Mouse (Mus musculus) intestine, postnatal 0 days (tissue): ENCODE results near the gene Dnaic1. TPM values are rescaled to one million over a fixed set of nuclear protein-coding genes. Genes with fewer than 3 reads are reported as not detected.
A peak's percentile ranks its signal among the peaks of the same experiment; 100 is the strongest.

ENCODE experiments used
- ATAC-seq: fragments of 200-750 bp; cut with Nextera tagmentation; 2 replicates; pipeline ENCODE4 v1.8.0; 2017; ENCODE audit warnings: mild to moderate bottlenecking, moderate TSS enrichment, moderate library complexity
- H3K27ac ChIP-seq: fragments of 300-500 bp; sonication (generic); 2 replicates; pipeline ENCODE4 v1.5.1; 2014; ENCODE audit warnings: mild to moderate bottlenecking, low read depth, low read length, moderate library complexity
- H3K27me3 ChIP-seq: fragments of 300-500 bp; sonication (generic); replicated peaks from 2 replicates; pipeline ENCODE4 v1.6.1; 2014; ENCODE audit warnings: low read length, mixed read lengths; ENCODE audit not compliant: control insufficient read depth, insufficient read depth
- H3K36me3 ChIP-seq: fragments of 300-500 bp; sonication (generic); 2 replicates; pipeline ENCODE4 v1.6.1; 2014; ENCODE audit warnings: mild to moderate bottlenecking, moderate library complexity; ENCODE audit not compliant: control insufficient read depth, insufficient read depth
- H3K4me1 ChIP-seq: fragments of 300-500 bp; sonication (generic); replicated peaks from 2 replicates; pipeline ENCODE4 v1.6.1; 2014; ENCODE audit warnings: antibody characterized with exemption, low read length, mixed read lengths; ENCODE audit not compliant: control insufficient read depth, insufficient read depth
- H3K4me2 ChIP-seq: fragments of 300-500 bp; sonication (generic); replicated peaks from 2 replicates; pipeline ENCODE4 v1.6.1; 2014; ENCODE audit warnings: low read depth, mild to moderate bottlenecking, moderate library complexity
- H3K4me3 ChIP-seq: fragments of 300-500 bp; sonication (generic); 2 replicates; pipeline ENCODE4 v1.5.1; 2014; ENCODE audit warnings: low read depth, low read length
- H3K9ac ChIP-seq: fragments of 300-500 bp; sonication (generic); 2 replicates; pipeline ENCODE4 v1.6.1; 2014; ENCODE audit warnings: mild to moderate bottlenecking, low read depth, low read length
- H3K9me3 ChIP-seq: fragments of 300-500 bp; sonication (generic); 2 replicates; pipeline ENCODE4 v1.6.1; 2016; ENCODE audit warnings: mixed run types; ENCODE audit not compliant: control insufficient read depth
- CTCF ChIP-seq: sonication (generic); IDR thresholded peaks from 2 replicates; pipeline ENCODE4 v1.5.1; 2016; ENCODE audit warnings: low read depth, mild to moderate bottlenecking, control low read depth, antibody characterized with exemption, moderate library complexity
- WGBS: fragments of 180-500 bp; shearing (Covaris S2); extraction: QIAGEN DNeasy Blood & Tissue Kit; methylation state at CpG from one replicate; pipeline ENCODE4 v1.1.7; 2014; 5-methylcytosine and 5-hydroxymethylcytosine counted together
- polyA plus RNA-seq: library from polyadenylated mRNA; unstranded; fragments of >200 nt; fragmentation: Nextera tagmentation; extraction: Ambion mirVana; gene quantifications from 2 replicates; pipeline ENCODE4 v1.2.1, GENCODE M21; 2015

Dnaic1 gene
- polyA plus RNA-seq, 1 experiment from 2014 or later: 2.3 TPM

DNA sequence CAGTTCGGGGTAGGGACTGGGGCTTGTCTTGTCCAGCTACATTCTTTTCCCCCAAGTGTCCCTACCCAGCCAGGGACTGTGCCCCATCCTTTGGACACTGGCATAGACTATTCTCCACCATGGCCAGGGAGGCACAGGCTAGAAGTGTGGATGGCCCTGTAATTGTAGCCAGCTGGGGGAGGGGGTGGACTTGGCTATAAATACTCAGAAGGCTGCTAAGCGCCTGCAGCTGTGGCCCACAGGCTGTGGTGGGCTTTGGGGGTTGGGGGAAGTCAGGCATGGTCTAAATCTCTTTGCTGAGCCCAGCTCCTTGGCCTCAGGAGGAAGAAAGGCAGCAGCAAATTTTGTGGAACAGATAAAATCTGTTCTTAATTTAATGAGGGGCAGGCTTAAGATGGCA is 66.3 kb downstream of the Dnaic1 start:
- Histone ChIP-seq H3K9ac (no peak overlapping the region), H3K4me2 (no peak overlapping the region), H3K36me3 (no peaks in the 10 kb centered on the region), H3K27ac (no peak overlapping the region), H3K4me3 (no peak overlapping the region), H3K27me3 (peaks cover 13% of the 10 kb centered on the region), H3K9me3 (no peaks in the 10 kb centered on the region), H3K4me1 (peaks cover 4% of the 10 kb centered on the region; the same call in 1 of the 2 replicates)
- TF ChIP-seq CTCF: no peak
- WGBS: 67% methylated on average over 2 of the region's 2 CpGs
- no peak for ATAC-seq

- Histone ChIP-seq H3K27ac (no peak overlapping the region), H3K4me2 (no peak overlapping the region), H3K9me3 (no peaks in the 10 kb centered on the region), H3K27me3 (peaks cover 13% of the 10 kb centered on the region), H3K9ac (no peak overlapping the region), H3K4me1 (peaks cover 1% of the 10 kb centered on the region; the same call in 1 of the 2 replicates), H3K4me3 (no peak overlapping the region), H3K36me3 (no peaks in the 10 kb centered on the region)
- 54% methylated on average over 7 of the region's 7 CpGs for WGBS
- no peak for ATAC-seq
- no peak for TF ChIP-seq CTCF
These were observed 66.8 kb downstream of the Dnaic1 start for GRCm38 (mm10) chr4:41636366-41636765.

DNA sequence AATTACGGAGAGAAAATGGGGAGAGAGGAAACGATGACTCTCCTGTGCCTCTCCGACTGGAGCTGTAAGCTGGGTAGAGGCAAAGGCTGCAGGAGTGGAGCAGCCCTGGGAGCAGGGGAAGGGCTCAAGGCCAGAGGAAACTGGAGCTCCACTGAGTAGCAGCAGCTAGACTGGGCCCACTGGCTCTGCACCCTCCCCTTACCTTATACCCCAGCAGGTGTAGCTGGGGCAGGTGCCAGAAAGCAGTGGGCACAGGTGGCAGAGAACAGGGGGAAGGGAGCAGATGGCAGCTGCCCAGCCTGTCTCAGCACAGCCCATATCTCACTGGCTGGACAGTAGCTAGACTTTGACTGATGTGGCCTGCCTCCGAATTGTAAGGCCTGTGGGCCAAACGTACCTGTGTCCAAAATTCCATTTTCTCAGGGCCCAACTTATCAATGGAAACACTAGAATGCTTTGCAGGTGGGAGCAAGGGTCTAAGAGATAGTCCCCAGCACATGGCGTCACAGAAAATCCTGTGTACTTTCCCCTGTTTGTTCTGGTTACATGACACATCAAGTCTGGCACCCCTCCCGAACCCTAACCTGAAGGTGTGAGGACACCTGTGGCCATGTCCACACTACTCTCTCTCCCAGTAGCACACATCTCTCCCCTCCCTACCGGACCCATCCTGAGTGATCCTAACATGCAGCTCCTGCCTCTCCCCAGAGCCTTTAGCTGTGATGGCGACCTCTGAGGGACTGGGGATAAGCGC is 67.5 kb downstream of the Dnaic1 start:
- TF ChIP-seq CTCF: no peak
- Histone ChIP-seq H3K9me3 (no peaks in the 10 kb centered on the region), H3K27ac (no peak overlapping the region; the same call in 1 of the 2 replicates), H3K9ac (no peak overlapping the region), H3K27me3 (peaks cover 13% of the 10 kb centered on the region), H3K4me3 (no peak overlapping the region), H3K4me1 (no peaks in the 10 kb centered on the region), H3K36me3 (no peaks in the 10 kb centered on the region), H3K4me2 (no peak overlapping the region)
- WGBS: 66% methylated on average over 10 of the region's 10 CpGs
- ATAC-seq: no peak

- WGBS: 91% methylated on average over 10 of the region's 10 CpGs
- H3K9ac ChIP-seq: no peak overlapping the region
- H3K9me3 ChIP-seq: no peaks in the 10 kb centered on the region
- TF ChIP-seq CTCF: no peak
- H3K4me1 ChIP-seq: no peaks in the 10 kb centered on the region
- H3K4me3 ChIP-seq: no peak overlapping the region
- ATAC-seq: no peak
- no peak overlapping the region for H3K27ac ChIP-seq
- no peak overlapping the region for H3K4me2 ChIP-seq
- H3K36me3 ChIP-seq: no peaks in the 10 kb centered on the region
- peaks cover 13% of the 10 kb centered on the region for H3K27me3 ChIP-seq
These were observed 68.7 kb downstream of the Dnaic1 start for GRCm38 (mm10) chr4:41638186-41638731.

GRCm38 (mm10) chr4:41638828-41639213 is 69.2 kb downstream of the Dnaic1 start:
- Histone ChIP-seq H3K27ac (no peak overlapping the region), H3K4me3 (no peak overlapping the region), H3K4me1 (no peaks in the 10 kb centered on the region), H3K9ac (no peak overlapping the region), H3K27me3 (peaks cover 13% of the 10 kb centered on the region), H3K36me3 (no peaks in the 10 kb centered on the region), H3K9me3 (no peaks in the 10 kb centered on the region), H3K4me2 (peak overlapping the region; percentile 81; the same call in 1 of the 2 replicates)
- WGBS: 88% methylated on average over 6 of the region's 6 CpGs
- TF ChIP-seq CTCF: no peak
- ATAC-seq: no peak

DNA sequence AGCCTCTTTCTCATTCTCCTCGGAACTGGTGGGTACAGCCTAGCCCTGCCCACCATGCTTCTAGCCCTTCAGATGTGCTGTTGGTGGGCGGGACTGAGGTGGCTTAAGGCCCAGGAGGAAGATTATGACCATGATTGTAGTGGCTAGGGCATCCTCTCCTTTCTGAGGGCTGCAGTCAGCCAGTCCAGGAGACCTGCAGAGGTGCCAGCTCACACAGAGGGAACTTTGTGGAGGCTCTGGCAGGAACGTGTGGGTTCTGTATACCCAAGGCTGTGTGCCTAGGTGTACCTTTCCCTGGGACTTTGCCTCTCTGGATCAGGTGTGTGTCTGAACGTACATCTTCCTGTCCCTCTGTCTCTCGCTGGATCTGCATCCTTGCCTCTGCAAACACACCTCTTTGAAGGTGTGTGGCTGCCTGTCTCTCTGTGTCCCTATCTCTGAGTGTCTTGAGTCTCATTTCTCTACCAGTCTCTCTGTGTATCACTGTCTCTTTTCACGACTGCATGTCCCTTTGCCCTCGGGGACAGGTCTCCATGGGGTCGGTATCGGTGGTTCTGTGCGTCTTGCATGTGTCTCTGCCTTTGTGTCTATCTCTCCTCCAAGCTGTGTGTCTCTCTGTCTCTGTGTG is 69.8 kb downstream of the Dnaic1 start:
- no peaks in the 10 kb centered on the region for H3K9me3 ChIP-seq
- H3K27ac ChIP-seq: no peak overlapping the region; the same call in 1 of the 2 replicates
- ATAC-seq: peak; percentile 3; the same call in 1 of the 2 replicates
- H3K4me3 ChIP-seq: peak overlapping the region; percentile 47
- WGBS: 24% methylated on average over 10 of the region's 10 CpGs
- H3K36me3 ChIP-seq: no peaks in the 10 kb centered on the region
- H3K4me2 ChIP-seq: peak overlapping the region; percentile 81
- no peak for TF ChIP-seq CTCF
- H3K27me3 ChIP-seq: peaks cover 13% of the 10 kb centered on the region
- H3K4me1 ChIP-seq: no peaks in the 10 kb centered on the region
- peak overlapping the region; percentile 64 for H3K9ac ChIP-seq
